In genomic region chr3:38561186-38561585, GRCm38 (mm10) we compare ENCODE assay signal across 24 mouse cellular contexts.
DNase-seq lines count a peak whose midpoint lies in the region; ATAC-seq lines count a peak whose summit lies in the region.
"Had no signal": no experiment of that assay in that cellular context is flagged by ENCODE, and none has a peak within 500 bp of the region (broad histone marks: within the 10 kb centered on the region; RNA-seq: fewer than 3 reads in every experiment).

No protein-coding gene starts in this region.

- no peak overlapping the region for H3K9ac ChIP-seq in kidney, embryonic 15.5 days
- H3K9ac ChIP-seq: embryonic facial prominence, embryonic 15.5 days; forebrain, embryonic 12.5 days; hindbrain, embryonic 13.5 days; limb, embryonic 13.5 days; lung, embryonic 15.5 days; midbrain, embryonic 12.5 days; neural tube, embryonic 13.5 days had no signal

- no peak overlapping the region for H3K27ac ChIP-seq in kidney, embryonic 15.5 days
- H3K27ac ChIP-seq: embryonic facial prominence, embryonic 10.5 days; embryonic facial prominence, embryonic 15.5 days; forebrain, embryonic 12.5 days; hindbrain, embryonic 13.5 days; limb, embryonic 13.5 days; lung, embryonic 15.5 days; midbrain, embryonic 12.5 days; neural tube, embryonic 13.5 days had no signal

- no peaks in the 10 kb centered on the region for H3K36me3 ChIP-seq in kidney, embryonic 15.5 days
- H3K36me3 ChIP-seq: embryonic facial prominence, embryonic 10.5 days; embryonic facial prominence, embryonic 15.5 days; forebrain, embryonic 12.5 days; hindbrain, embryonic 13.5 days; limb, embryonic 13.5 days; lung, embryonic 15.5 days; midbrain, embryonic 12.5 days; neural tube, embryonic 13.5 days had no signal

- no peaks in the 10 kb centered on the region for H3K27me3 ChIP-seq in kidney, embryonic 15.5 days
- H3K27me3 ChIP-seq: embryonic facial prominence, embryonic 15.5 days; forebrain, embryonic 12.5 days; hindbrain, embryonic 13.5 days; limb, embryonic 13.5 days; lung, embryonic 15.5 days; midbrain, embryonic 12.5 days; neural tube, embryonic 13.5 days had no signal

- peaks cover 3% of the 10 kb centered on the region; the same call in 1 of the 2 replicates for H3K4me1 ChIP-seq in kidney, embryonic 15.5 days
- H3K4me1 ChIP-seq: lung, embryonic 15.5 days had no signal

- H3K4me2 ChIP-seq in kidney, embryonic 15.5 days, result no peak overlapping the region
- H3K4me2 ChIP-seq: embryonic facial prominence, embryonic 15.5 days; forebrain, embryonic 12.5 days; hindbrain, embryonic 13.5 days; limb, embryonic 13.5 days; liver, embryonic 11.5 days; lung, embryonic 15.5 days; midbrain, embryonic 12.5 days; neural tube, embryonic 13.5 days had no signal

- intact Hi-C loops in heart, postnatal 36 days (cut with DNase I), result no loop called here

- 0 out of 2 replicates have a peak, but pooled peaks have one; percentile 73 for ATAC-seq in kidney, embryonic 15.5 days (replicated peaks; ENCODE audit: low FRiP score)
- ATAC-seq in activated CD4-positive, CD25-positive, alpha-beta regulatory T cell, adult 4 months, result no peak
- ATAC-seq: CD4-positive, CD25-positive, alpha-beta regulatory T cell, adult 4 months; intestine, embryonic 16.5 days had no signal

- peak; percentile 6 for DNase-seq in thymus, postnatal 25 days
- DNase-seq in thymus, postnatal 36 days, result no peak
- DNase-seq in kidney, postnatal 25 days, result peak; percentile 9 to 33
- no peak for DNase-seq in natural killer cell, adult 2 months (ENCODE audit: low spot score in 2 of 2)
- no peak for DNase-seq in heart, postnatal 36 days
- DNase-seq: adrenal gland, postnatal 25 days; cerebellum, adult 18-20 months; cerebellum, postnatal 14 days; gastrocnemius, postnatal 10 days; heart, postnatal 14 days had no signal

- 17% methylated on average over 2 of the region's 2 CpGs for WGBS in kidney, embryonic 15.5 days

- H3K4me3 ChIP-seq in kidney, embryonic 15.5 days (replicated peaks), result no peak overlapping the region
- H3K4me3 ChIP-seq: embryonic facial prominence, embryonic 10.5 days; embryonic facial prominence, embryonic 15.5 days; forebrain, embryonic 12.5 days; hindbrain, embryonic 13.5 days; limb, embryonic 13.5 days; lung, embryonic 15.5 days; midbrain, embryonic 12.5 days; myocyte; neural tube, embryonic 13.5 days had no signal

- no peaks in the 10 kb centered on the region for H3K9me3 ChIP-seq in kidney, embryonic 15.5 days (replicated peaks)
- H3K9me3 ChIP-seq: embryonic facial prominence, embryonic 10.5 days; embryonic facial prominence, embryonic 15.5 days; forebrain, embryonic 12.5 days; hindbrain, embryonic 13.5 days; limb, embryonic 13.5 days; lung, embryonic 15.5 days; midbrain, embryonic 12.5 days; neural tube, embryonic 13.5 days had no signal

Comparison
In these comparisons a context has a peak if more than half of its experiments do, and no peak if none do; other contexts are left out.
1. DNase-seq: peak in thymus, postnatal 25 days (single experiment) and kidney, postnatal 25 days (2 of 2); none in thymus, postnatal 36 days (0 of 2), natural killer cell, adult 2 months (0 of 2) and heart, postnatal 36 days (0 of 2).